Mouse (Mus musculus): Measurements from ENCODE around the gene Bgn. TPM values are rescaled to one million over a fixed set of nuclear protein-coding genes. Genes with fewer than 3 reads are reported as not detected.

Bgn gene
- polyA plus RNA-seq, 1 experiment from 2014 or later, result 11.5 TPM

Other genes with a start within 250 kb of the Bgn start
- 0.49 TPM in 1 of 2 replicates, not detected in the other for gene Xlr4c, start 240.5 kb upstream of the Bgn start, polyA plus RNA-seq (2016; fragmentation: Nextera tagmentation; extraction: Ambion mirVana)
- gene Xlr3c, start 218.2 kb upstream of the Bgn start, polyA plus RNA-seq (2016; fragmentation: Nextera tagmentation; extraction: Ambion mirVana), result 0.16 and 0.26 TPM in 2 replicates
- gene Xlr5a, start 190.6 kb upstream of the Bgn start, polyA plus RNA-seq (2016; fragmentation: Nextera tagmentation; extraction: Ambion mirVana), result not detected in 2 replicates
- not detected in 2 replicates for gene Xlr5c, start 190.6 kb upstream of the Bgn start, polyA plus RNA-seq (2016; fragmentation: Nextera tagmentation; extraction: Ambion mirVana)
- not detected in 2 replicates for gene Gm45015, start 146.8 kb upstream of the Bgn start, polyA plus RNA-seq (2016; fragmentation: Nextera tagmentation; extraction: Ambion mirVana)
- gene Zfp275, start 141.0 kb upstream of the Bgn start, polyA plus RNA-seq (2016; fragmentation: Nextera tagmentation; extraction: Ambion mirVana), result 19.9 and 22.6 TPM in 2 replicates
- not detected in 2 replicates for gene Gm18336, start 84.9 kb upstream of the Bgn start, polyA plus RNA-seq (2016; fragmentation: Nextera tagmentation; extraction: Ambion mirVana)
- 0.08 and 0.24 TPM in 2 replicates for gene Zfp92, start 72.5 kb upstream of the Bgn start, polyA plus RNA-seq (2016; fragmentation: Nextera tagmentation; extraction: Ambion mirVana)
- gene Trex2, start 48.3 kb upstream of the Bgn start, polyA plus RNA-seq (2016; fragmentation: Nextera tagmentation; extraction: Ambion mirVana), result not detected in 2 replicates
- gene Haus7, start 24.6 kb upstream of the Bgn start, polyA plus RNA-seq (2016; fragmentation: Nextera tagmentation; extraction: Ambion mirVana), result 98.4 and 102 TPM in 2 replicates
- gene Atp2b3, start 19.5 kb downstream of the Bgn start, polyA plus RNA-seq (2016; fragmentation: Nextera tagmentation; extraction: Ambion mirVana), result 0.05 and 0.06 TPM in 2 replicates
- gene Dusp9, start 155.8 kb downstream of the Bgn start, polyA plus RNA-seq (2016; fragmentation: Nextera tagmentation; extraction: Ambion mirVana), result 113 and 153 TPM in 2 replicates
- 3.7 and 7.7 TPM in 2 replicates for gene Pnck, start 176.5 kb downstream of the Bgn start, polyA plus RNA-seq (2016; fragmentation: Nextera tagmentation; extraction: Ambion mirVana)
- 4.4 and 6.1 TPM in 2 replicates for gene Slc6a8, start 189.5 kb downstream of the Bgn start, polyA plus RNA-seq (2016; fragmentation: Nextera tagmentation; extraction: Ambion mirVana)
- 159 and 174 TPM in 2 replicates for gene Bcap31, start 232.6 kb downstream of the Bgn start, polyA plus RNA-seq (2016; fragmentation: Nextera tagmentation; extraction: Ambion mirVana)
- 9.2 and 12.7 TPM in 2 replicates for gene Abcd1, start 233.0 kb downstream of the Bgn start, polyA plus RNA-seq (2016; fragmentation: Nextera tagmentation; extraction: Ambion mirVana)

Measured in limb, embryonic 10.5 days (tissue).